Mouse (Mus musculus) midbrain, embryonic 14.5 days (tissue): ENCODE results near the gene Hbq1b. TPM values are rescaled to one million over a fixed set of nuclear protein-coding genes. Genes with fewer than 3 reads are reported as not detected.
"Not testable (repeated sequence)": the region's sequence is repeated elsewhere in the genome, so short reads cannot be mapped to it uniquely, and the experiment has no call there.

Experiments used
- ATAC-seq: fragments of 200-750 bp; cut with Nextera tagmentation; 2 replicates; pipeline ENCODE4 v1.8.0; 2017; ENCODE audit warnings: moderate number of reproducible peaks, moderate library complexity; ENCODE audit not compliant: low FRiP score, low TSS enrichment
- DNase-seq: peaks from one replicate; pipeline ENCODE4 v3.0.0-alpha.2; 2015
- H3K27ac ChIP-seq: fragments of 300-500 bp; sonication (generic); replicated peaks from 2 replicates; pipeline ENCODE4 v1.5.1; 2014; ENCODE audit warnings: mild to moderate bottlenecking, low read depth, low read length, moderate library complexity
- H3K27me3 ChIP-seq: fragments of 300-500 bp; sonication (generic); 2 replicates; pipeline ENCODE4 v1.6.1; 2014; ENCODE audit warnings: low read length, control low read depth, mixed read lengths; ENCODE audit not compliant: control insufficient read depth, insufficient read depth
- H3K36me3 ChIP-seq: fragments of 300-500 bp; sonication (generic); 2 replicates; pipeline ENCODE4 v1.6.1; 2014; ENCODE audit warnings: low read length, control low read depth; ENCODE audit not compliant: control insufficient read depth, insufficient read depth
- H3K4me1 ChIP-seq: fragments of 300-500 bp; sonication (generic); 2 replicates; pipeline ENCODE4 v1.6.1; 2014; ENCODE audit warnings: mild to moderate bottlenecking, antibody characterized with exemption, low read length, control low read depth; ENCODE audit not compliant: control insufficient read depth, insufficient read depth
- H3K4me2 ChIP-seq: fragments of 300-500 bp; sonication (generic); 2 replicates; pipeline ENCODE4 v1.6.1; 2014; ENCODE audit warnings: mild to moderate bottlenecking, low read length, moderate library complexity
- H3K4me3 ChIP-seq: fragments of 300-500 bp; sonication (generic); replicated peaks from 2 replicates; pipeline ENCODE4 v1.5.1; 2014; ENCODE audit warnings: low read depth, low read length
- H3K9ac ChIP-seq: fragments of 300-500 bp; sonication (generic); replicated peaks from 2 replicates; pipeline ENCODE4 v1.6.1; 2014; ENCODE audit warnings: mild to moderate bottlenecking, low read length, moderate library complexity
- H3K9me3 ChIP-seq: fragments of 300-500 bp; sonication (generic); 2 replicates; pipeline ENCODE4 v1.6.1; 2016; ENCODE audit warnings: low read length, control low read depth, mixed read lengths; ENCODE audit not compliant: control insufficient read depth
- WGBS: fragments of 180-500 bp; shearing (Covaris S2); extraction: QIAGEN DNeasy Blood & Tissue Kit; methylation state at CpG from one replicate; pipeline ENCODE4 v1.1.7; 2014; 5-methylcytosine and 5-hydroxymethylcytosine counted together
- polyA plus RNA-seq: library from polyadenylated mRNA; unstranded; fragments of >200 nt; fragmentation: Nextera tagmentation; extraction: Ambion mirVana; gene quantifications from 2 replicates; pipeline ENCODE4 v1.2.1, GENCODE M21; 2014

The Hbq1b gene
- polyA plus RNA-seq, result 0.74 TPM in 1 of 2 replicates, not detected in the other

- not testable (repeated sequence) for H3K36me3 ChIP-seq, H3K9me3 ChIP-seq, H3K27me3 ChIP-seq, H3K27ac ChIP-seq, H3K4me1 ChIP-seq
- H3K9ac ChIP-seq, result 0 out of 2 replicates have a peak within 1 kb of the TSS, but pooled peaks have one; percentile 36
- DNase-seq, result peak; percentile 81
- peak; percentile 68; the same call in 1 of the 2 replicates for ATAC-seq
- H3K4me3 ChIP-seq, result peak within 1 kb of the TSS; percentile 20; the same call in 1 of the 2 replicates
- H3K4me2 ChIP-seq, result peak within 1 kb of the TSS; percentile 53
- 23% methylated on average over 30 of the region's 33 CpGs for WGBS
Measured at GRCm38 (mm10) chr11:32286695-32287492, at the start of gene Hbq1b. Gene Hbq1b, plus strand, starts transcription at chr11:32286965.

GRCm38 (mm10) chr11:32237411-32237795 lies 49.4 kb upstream of the Hbq1b start:
- no peak for ATAC-seq
- WGBS, result 90% methylated on average over 3 of the region's 3 CpGs
- Histone ChIP-seq H3K36me3 (peaks cover 53% of the 10 kb centered on the region), H3K9me3 (no peaks in the 10 kb centered on the region), H3K4me2 (no peak overlapping the region), H3K27me3 (no peaks in the 10 kb centered on the region), H3K9ac (no peak overlapping the region), H3K4me1 (peaks cover 7% of the 10 kb centered on the region; the same call in 1 of the 2 replicates), H3K27ac (no peak overlapping the region), H3K4me3 (no peak overlapping the region)
- no peak for DNase-seq

GRCm38 (mm10) chr11:32238093-32238860 lies 48.5 kb upstream of the Hbq1b start:
- no peak overlapping the region for H3K9ac ChIP-seq
- no peak overlapping the region for H3K4me2 ChIP-seq
- 65% methylated on average over 5 of the region's 5 CpGs for WGBS
- no peaks in the 10 kb centered on the region for H3K27me3 ChIP-seq
- DNase-seq, result peak; percentile 83
- H3K4me1 ChIP-seq, result peaks cover 7% of the 10 kb centered on the region; the same call in 1 of the 2 replicates
- no peaks in the 10 kb centered on the region for H3K9me3 ChIP-seq
- no peak overlapping the region for H3K4me3 ChIP-seq
- ATAC-seq, result 0 out of 2 replicates have a peak, but pooled peaks have one; percentile 15
- peaks cover 51% of the 10 kb centered on the region for H3K36me3 ChIP-seq
- H3K27ac ChIP-seq, result no peak overlapping the region

- Histone ChIP-seq H3K4me2 (no peak overlapping the region), H3K4me3 (no peak overlapping the region), H3K4me1 (peaks cover 3% of the 10 kb centered on the region; the same call in 1 of the 2 replicates), H3K27ac (no peak overlapping the region), H3K9ac (no peak overlapping the region), H3K9me3 (no peaks in the 10 kb centered on the region), H3K27me3 (no peaks in the 10 kb centered on the region), H3K36me3 (peaks cover 57% of the 10 kb centered on the region)
- ATAC-seq (no peak), DNase-seq (no peak)
Measured at GRCm38 (mm10) chr11:32241391-32241790, 45.4 kb upstream of the Hbq1b start.

GRCm38 (mm10) chr11:32242209-32242608 lies 44.6 kb upstream of the Hbq1b start:
- H3K27ac ChIP-seq, result no peak overlapping the region
- no peak for DNase-seq
- H3K4me2 ChIP-seq, result no peak overlapping the region
- H3K36me3 ChIP-seq, result peaks cover 58% of the 10 kb centered on the region
- no peak overlapping the region for H3K4me3 ChIP-seq
- no peaks in the 10 kb centered on the region for H3K4me1 ChIP-seq
- H3K27me3 ChIP-seq, result no peaks in the 10 kb centered on the region
- no peaks in the 10 kb centered on the region for H3K9me3 ChIP-seq
- no peak overlapping the region for H3K9ac ChIP-seq
- 79% methylated on average over 3 of the region's 3 CpGs for WGBS
- ATAC-seq, result no peak

GRCm38 (mm10) chr11:32243205-32243955 lies 43.4 kb upstream of the Hbq1b start:
- ATAC-seq, result no peak
- Histone ChIP-seq H3K36me3 (peaks cover 69% of the 10 kb centered on the region), H3K4me1 (no peaks in the 10 kb centered on the region), H3K9ac (no peak overlapping the region), H3K27me3 (no peaks in the 10 kb centered on the region), H3K27ac (no peak overlapping the region), H3K4me3 (no peak overlapping the region), H3K4me2 (no peak overlapping the region), H3K9me3 (no peaks in the 10 kb centered on the region)
- 83% methylated on average over 7 of the region's 7 CpGs for WGBS
- no peak for DNase-seq

- DNase-seq (no peak), ATAC-seq (no peak)
- Histone ChIP-seq H3K27me3 (no peaks in the 10 kb centered on the region), H3K4me1 (no peaks in the 10 kb centered on the region), H3K4me2 (no peak overlapping the region), H3K9me3 (no peaks in the 10 kb centered on the region), H3K9ac (no peak overlapping the region), H3K27ac (no peak overlapping the region), H3K36me3 (peaks cover 76% of the 10 kb centered on the region), H3K4me3 (no peak overlapping the region)
- WGBS, result 83% methylated on average over 3 of the region's 3 CpGs
Measured at GRCm38 (mm10) chr11:32244064-32244463, 42.7 kb upstream of the Hbq1b start.

GRCm38 (mm10) chr11:32244617-32245016 lies 42.1 kb upstream of the Hbq1b start:
- Histone ChIP-seq H3K4me2 (no peak overlapping the region), H3K9ac (no peak overlapping the region), H3K27me3 (no peaks in the 10 kb centered on the region), H3K4me1 (no peaks in the 10 kb centered on the region), H3K9me3 (no peaks in the 10 kb centered on the region), H3K27ac (no peak overlapping the region), H3K36me3 (peaks cover 77% of the 10 kb centered on the region), H3K4me3 (no peak overlapping the region)
- no peak for ATAC-seq
- no peak for DNase-seq
- WGBS, result 95% methylated on average over 1 of the region's 1 CpGs
